In genomic region chr2:118727911-118728310, GRCm38 (mm10) we compare ENCODE assay signal across 12 mouse cellular contexts. TPM values are rescaled to one million over a fixed set of nuclear protein-coding genes. Genes with fewer than 3 reads are reported as not detected.
DNase-seq lines count a peak whose midpoint lies in the region; ATAC-seq and TF ChIP-seq lines count a peak whose summit lies in the region.
"Had no signal": no experiment of that assay in that cellular context is flagged by ENCODE, and none has a peak within 500 bp of the region (broad histone marks: within the 10 kb centered on the region; RNA-seq: fewer than 3 reads in every experiment).

No protein-coding gene starts in this region.

- H3K9ac ChIP-seq in kidney, postnatal 0 days (ENCODE audit: low read depth, low read length): no peak overlapping the region
- no peak overlapping the region for H3K9ac ChIP-seq in intestine, postnatal 0 days (ENCODE audit: low read depth, low read length)
- H3K9ac ChIP-seq: embryonic facial prominence, embryonic 15.5 days had no signal

- H3K4me2 ChIP-seq in kidney, postnatal 0 days (ENCODE audit: low read length): peak overlapping the region; percentile 35
- peak overlapping the region; percentile 44 for H3K4me2 ChIP-seq in intestine, postnatal 0 days (replicated peaks; ENCODE audit: low read depth)
- H3K4me2 ChIP-seq: embryonic facial prominence, embryonic 15.5 days had no signal

- 0 out of 2 replicates have a peak, but pooled peaks cover 3% of the 10 kb centered on the region for H3K27me3 ChIP-seq in kidney, postnatal 0 days (ENCODE audit: insufficient read depth, low read length)
- peaks cover 4% of the 10 kb centered on the region; the same call in 1 of the 2 replicates for H3K27me3 ChIP-seq in intestine, postnatal 0 days (replicated peaks; ENCODE audit: control insufficient read depth, insufficient read depth, low read length)

- DNase-seq in adrenal gland, adult 2 months: peak; percentile 2
- no peak for DNase-seq in adrenal gland, adult 8-10 months
- peak; percentile 54 for DNase-seq in kidney, postnatal 0 days (ENCODE audit: low spot score)
- DNase-seq in kidney, adult 11 months: no peak
- peak; percentile 65 for DNase-seq in lung, postnatal 10 days
- DNase-seq in yolk sac, embryonic 10.5 days (ENCODE audit: low spot score): no peak

- H3K4me1 ChIP-seq in kidney, postnatal 0 days (replicated peaks; ENCODE audit: insufficient read depth, low read length): peaks cover 11% of the 10 kb centered on the region
- H3K4me1 ChIP-seq in intestine, postnatal 0 days (replicated peaks; ENCODE audit: control insufficient read depth, insufficient read depth, low read length): no peaks in the 10 kb centered on the region

- WGBS in kidney, postnatal 0 days: 16% methylated on average over 9 of the region's 9 CpGs
- 22% methylated on average over 9 of the region's 9 CpGs for WGBS in intestine, postnatal 0 days

- TF ChIP-seq CTCF in kidney, postnatal 0 days (IDR thresholded peaks at IDR 0.05; ENCODE audit: low read depth): no peak
- no peak for TF ChIP-seq CTCF in intestine, postnatal 0 days (IDR thresholded peaks at IDR 0.05; ENCODE audit: low read depth)

- no peaks in the 10 kb centered on the region for H3K9me3 ChIP-seq in kidney, postnatal 0 days (replicated peaks; ENCODE audit: low read length)
- H3K9me3 ChIP-seq in intestine, postnatal 0 days (ENCODE audit: control insufficient read depth): no peaks in the 10 kb centered on the region
- H3K9me3 ChIP-seq: embryonic facial prominence, embryonic 15.5 days had no signal

- peak overlapping the region; percentile 75 for H3K27ac ChIP-seq in kidney, postnatal 0 days
- peak overlapping the region; percentile 28; the same call in 1 of the 2 replicates for H3K27ac ChIP-seq in intestine, postnatal 0 days (ENCODE audit: low read depth, low read length)
- H3K27ac ChIP-seq: embryonic facial prominence, embryonic 15.5 days had no signal

- H3K36me3 ChIP-seq in kidney, postnatal 0 days (ENCODE audit: insufficient read depth, low read length): no peaks in the 10 kb centered on the region
- no peaks in the 10 kb centered on the region for H3K36me3 ChIP-seq in intestine, postnatal 0 days (ENCODE audit: control insufficient read depth, insufficient read depth)
- H3K36me3 ChIP-seq: embryonic facial prominence, embryonic 15.5 days had no signal

- no peak overlapping the region for H3K4me3 ChIP-seq in kidney, postnatal 0 days (replicated peaks; ENCODE audit: low read depth, low read length)
- H3K4me3 ChIP-seq in intestine, postnatal 0 days (ENCODE audit: low read depth, low read length): no peak overlapping the region
- H3K4me3 ChIP-seq: embryonic facial prominence, embryonic 15.5 days had no signal

- peak; percentile 47; the same call in 1 of the 2 replicates for ATAC-seq in kidney, postnatal 0 days (replicated peaks; ENCODE audit: low FRiP score, low read depth)
- ATAC-seq in intestine, postnatal 0 days: no peak; the same call in 1 of the 2 replicates
- no peak for ATAC-seq in erythroblast, adult 5-6 weeks (replicated peaks; ENCODE audit: low FRiP score, poor library complexity, severe bottlenecking)
- ATAC-seq: Patski had no signal

RNA-seq across cellular contexts. Expression of gene Plcb2, which starts 0.3 kb away (rescaled TPM):
- 1 to 10 TPM; 1.6 to 2.4 TPM for total RNA-seq in adrenal gland, adult 2 months (2021)
- polyA plus RNA-seq in adrenal gland, adult 2 months (2012; rRNA removed): 0.97 and 1.4 TPM in 2 replicates
- total RNA-seq in adrenal gland, adult 8-10 months (2022): 1 to 10 TPM; 2.0 to 4.1 (median 3.0) TPM
- polyA plus RNA-seq in kidney, postnatal 0 days (2015; fragmentation: Nextera tagmentation; extraction: Ambion mirVana): 1.3 and 1.4 TPM in 2 replicates
- 0.59 and 0.76 TPM in 2 replicates for polyA plus RNA-seq in intestine, postnatal 0 days (2015; fragmentation: Nextera tagmentation; extraction: Ambion mirVana)
- total RNA-seq in erythroblast, adult 5-6 weeks (2015; ENCODE audit: low replicate concordance): 30.7 and 38.9 TPM in 2 replicates
- total RNA-seq in erythroblast, adult 5-6 weeks (2017; ENCODE audit: low replicate concordance): 13.7 and 17.6 TPM in 2 replicates

RNA-seq across cellular contexts. Expression of gene Inafm2, which starts 17.6 kb away (rescaled TPM):
- 10 to 100 TPM; 30.0 to 45.0 TPM for total RNA-seq in adrenal gland, adult 2 months (2021)
- 22.1 and 31.3 TPM in 2 replicates for polyA plus RNA-seq in adrenal gland, adult 2 months (2012; rRNA removed)
- total RNA-seq in adrenal gland, adult 8-10 months (2022): 10 to 100 TPM; 36.3 to 48.6 (median 39.9) TPM
- 16.1 and 16.8 TPM in 2 replicates for polyA plus RNA-seq in kidney, postnatal 0 days (2015; fragmentation: Nextera tagmentation; extraction: Ambion mirVana)
- polyA plus RNA-seq in intestine, postnatal 0 days (2015; fragmentation: Nextera tagmentation; extraction: Ambion mirVana): 24.7 and 26.2 TPM in 2 replicates
- 6.5 and 10.4 TPM in 2 replicates for total RNA-seq in erythroblast, adult 5-6 weeks (2015; ENCODE audit: low replicate concordance)
- total RNA-seq in erythroblast, adult 5-6 weeks (2017; ENCODE audit: low replicate concordance): 3.5 and 4.6 TPM in 2 replicates

RNA-seq across cellular contexts. Expression of gene Ankrd63, which starts 24.1 kb away (rescaled TPM):
- total RNA-seq in adrenal gland, adult 2 months (2021): under 1 TPM; 0.14 to 0.35 TPM
- 0.26 and 0.29 TPM in 2 replicates for polyA plus RNA-seq in adrenal gland, adult 2 months (2012; rRNA removed)
- total RNA-seq in adrenal gland, adult 8-10 months (2022): under 1 TPM; 0.11 to 0.84 (median 0.36) TPM
- 0.37 and 0.45 TPM in 2 replicates for polyA plus RNA-seq in kidney, postnatal 0 days (2015; fragmentation: Nextera tagmentation; extraction: Ambion mirVana)
- polyA plus RNA-seq in intestine, postnatal 0 days (2015; fragmentation: Nextera tagmentation; extraction: Ambion mirVana): 0.63 and 0.65 TPM in 2 replicates
- 0.19 TPM in 1 of 2 replicates, not detected in the other for total RNA-seq in erythroblast, adult 5-6 weeks (2015; ENCODE audit: low replicate concordance)
- total RNA-seq in erythroblast, adult 5-6 weeks (2017; ENCODE audit: low replicate concordance): 0.14 TPM in 1 of 2 replicates, not detected in the other
- polyA plus RNA-seq: midbrain, postnatal 0 days had no signal

RNA-seq across cellular contexts. Expression of gene Ccdc9b, which starts 34.5 kb away (rescaled TPM):
- total RNA-seq in adrenal gland, adult 2 months (2021): 10 to 100 TPM in 1 of 2 experiments, 1 to 10 TPM in 1; 3.3 to 13.9 TPM
- 4.0 and 5.3 TPM in 2 replicates for polyA plus RNA-seq in adrenal gland, adult 2 months (2012; rRNA removed)
- 10 to 100 TPM in 2 of 4 experiments, 1 to 10 TPM in 2; 5.3 to 18.8 (median 11.2) TPM for total RNA-seq in adrenal gland, adult 8-10 months (2022)
- 0.91 and 0.95 TPM in 2 replicates for polyA plus RNA-seq in kidney, postnatal 0 days (2015; fragmentation: Nextera tagmentation; extraction: Ambion mirVana)
- polyA plus RNA-seq in intestine, postnatal 0 days (2015; fragmentation: Nextera tagmentation; extraction: Ambion mirVana): 0.77 and 1.2 TPM in 2 replicates
- not detected in 2 replicates for total RNA-seq in erythroblast, adult 5-6 weeks (2015; ENCODE audit: low replicate concordance)
- 0.17 TPM in 1 of 2 replicates, not detected in the other for total RNA-seq in erythroblast, adult 5-6 weeks (2017; ENCODE audit: low replicate concordance)

RNA-seq across cellular contexts. Expression of gene Phgr1, which starts 44.7 kb away (rescaled TPM):
- total RNA-seq in adrenal gland, adult 2 months (2021): not detected
- 0.83 TPM in 1 of 2 replicates, not detected in the other for polyA plus RNA-seq in adrenal gland, adult 2 months (2012; rRNA removed)
- total RNA-seq in adrenal gland, adult 8-10 months (2022): not detected
- polyA plus RNA-seq in kidney, postnatal 0 days (2015; fragmentation: Nextera tagmentation; extraction: Ambion mirVana): not detected in 2 replicates
- polyA plus RNA-seq in intestine, postnatal 0 days (2015; fragmentation: Nextera tagmentation; extraction: Ambion mirVana): 66.7 and 88.7 TPM in 2 replicates
- total RNA-seq in erythroblast, adult 5-6 weeks (2015; ENCODE audit: low replicate concordance): not detected in 2 replicates
- total RNA-seq in erythroblast, adult 5-6 weeks (2017; ENCODE audit: low replicate concordance): not detected in 2 replicates
- total RNA-seq: layer of hippocampus, postnatal 25 days; midbrain, postnatal 0 days had no signal
- polyA plus RNA-seq: midbrain, postnatal 0 days; Patski had no signal

Comparison
In these comparisons a context has a peak if more than half of its experiments do, and no peak if none do; other contexts are left out.
1. DNase-seq: peak in adrenal gland, adult 2 months (single experiment), kidney, postnatal 0 days (single experiment) and lung, postnatal 10 days (single experiment); none in adrenal gland, adult 8-10 months (single experiment), kidney, adult 11 months (single experiment) and yolk sac, embryonic 10.5 days (single experiment).